Mouse (Mus musculus) liver, adult 2 months (tissue): Measurements from ENCODE around the gene Vmn1r191. TPM values are rescaled to one million over a fixed set of nuclear protein-coding genes. Genes with fewer than 3 reads are reported as not detected.
"Not testable (repeated sequence)": the region's sequence is repeated elsewhere in the genome, so short reads cannot be mapped to it uniquely, and the experiment has no call there.

Experiments
- DNase-seq: peaks from one replicate; pipeline ENCODE4 v3.0.0-alpha.2; 2011; ENCODE audit warnings: low read depth, low spot score; ENCODE audit errors: extremely low read depth
- H3K27ac ChIP-seq: fragments of 200-500 bp; replicated peaks from 2 replicates; pipeline ENCODE4 v1.5.1; 2012; ENCODE audit warnings: low read depth, mild to moderate bottlenecking, control low read depth, inconsistent platforms, low read length; ENCODE audit not compliant: insufficient read depth
- H3K27me3 ChIP-seq: fragments of 200-500 bp; 2 replicates; pipeline ENCODE4 v1.6.1; 2012; ENCODE audit warnings: mild to moderate bottlenecking, moderate library complexity, low read length, inconsistent platforms; ENCODE audit not compliant: control insufficient read depth, insufficient read depth
- H3K36me3 ChIP-seq: fragments of 200-500 bp; 2 replicates; pipeline ENCODE4 v1.6.1; 2012; ENCODE audit warnings: low read length, inconsistent platforms; ENCODE audit not compliant: control insufficient read depth, insufficient read depth
- H3K4me1 ChIP-seq: fragments of 200-500 bp; 2 replicates; pipeline ENCODE4 v1.6.1; 2011; ENCODE audit warnings: low read length; ENCODE audit not compliant: control insufficient read depth, insufficient read depth
- H3K4me3 ChIP-seq: fragments of 200-500 bp; 2 replicates; pipeline ENCODE4 v1.5.1; 2011; ENCODE audit warnings: low read depth, mild to moderate bottlenecking, control low read depth, low read length, moderate library complexity; ENCODE audit not compliant: insufficient read depth
- H3K79me2 ChIP-seq: fragments of 200-500 bp; 2 replicates; pipeline ENCODE4 v1.6.1; 2012; ENCODE audit warnings: inconsistent platforms, mild to moderate bottlenecking, low read length, moderate library complexity; ENCODE audit not compliant: control insufficient read depth, insufficient read depth
- H3K9ac ChIP-seq: fragments of 200-500 bp; 2 replicates; pipeline ENCODE4 v1.6.1; 2012; ENCODE audit warnings: low read depth, mild to moderate bottlenecking, control low read depth, inconsistent platforms, low read length
- CTCF ChIP-seq: fragments of 200-500 bp; IDR thresholded peaks from 2 replicates; pipeline ENCODE4 v1.5.1; 2011; ENCODE audit warnings: low read depth, low read length, control low read depth
- POLR2A ChIP-seq: fragments of 200-500 bp; IDR thresholded peaks from 2 replicates; pipeline ENCODE4 v1.6.1; 2011; ENCODE audit warnings: low read length, control low read depth; ENCODE audit not compliant: insufficient read depth; ENCODE audit errors: extremely low read depth
- WGBS: fragments of 180-500 bp; shearing (Covaris S2); methylation state at CpG from one replicate; pipeline ENCODE4 v1.1.7; 2018; 5-methylcytosine and 5-hydroxymethylcytosine counted together
- polyA plus RNA-seq: library from polyadenylated mRNA; depleted of rRNA; stranded (reverse); fragments of >200 nt; gene quantifications from 2 replicates; pipeline ENCODE4 v1.2.3, GENCODE M21; 2012; rRNA removed
- total RNA-seq: library from RNA; depleted of rRNA; stranded (reverse); fragments of >200 nt; gene quantifications from 2 replicates; pipeline ENCODE4 v1.2.3, GENCODE M21; 2014; rRNA removed

The Vmn1r191 gene
- not detected in 2 replicates for total RNA-seq
- not detected in 2 replicates for polyA plus RNA-seq

GRCm38 (mm10) chr13:22183869-22184268 lies at the start of gene Vmn1r191:
Vmn1r191 (minus strand) TSS chr13:22183969.
- H3K9ac ChIP-seq: no peak within 1 kb of the TSS
- WGBS: 80% methylated on average over 1 of the region's 1 CpGs
- no peaks in the 10 kb centered on the region for H3K36me3 ChIP-seq
- no peak for DNase-seq
- H3K79me2 ChIP-seq: no peaks in the 10 kb centered on the region
- no peaks in the 10 kb centered on the region for H3K4me1 ChIP-seq
- TF ChIP-seq CTCF (no peak), POLR2A (no peak)
- H3K4me3 ChIP-seq: no peak within 1 kb of the TSS
- H3K27ac ChIP-seq: no peak within 1 kb of the TSS
- H3K27me3 ChIP-seq: no peaks in the 10 kb centered on the region

GRCm38 (mm10) chr13:22223060-22223459 lies 39.3 kb upstream of the Vmn1r191 start, which contains the start of gene Vmn1r193:
Vmn1r193 (minus strand) TSS chr13:22223160.
- not testable (repeated sequence) for H3K27me3 ChIP-seq, H3K4me3 ChIP-seq, DNase-seq, H3K27ac ChIP-seq, H3K79me2 ChIP-seq, H3K4me1 ChIP-seq, H3K36me3 ChIP-seq, H3K9ac ChIP-seq
- WGBS: 73% methylated on average over 1 of the region's 1 CpGs

GRCm38 (mm10) chr13:22192756-22193155 lies 9.0 kb upstream of the Vmn1r191 start:
- DNase-seq: not testable (repeated sequence)

GRCm38 (mm10) chr13:22191041-22191440 lies 7.3 kb upstream of the Vmn1r191 start, which contains the start of gene Vmn1r192:
Vmn1r192 (minus strand) TSS chr13:22191141.
- H3K4me3 ChIP-seq: no peak within 1 kb of the TSS
- no peaks in the 10 kb centered on the region for H3K27me3 ChIP-seq
- no peak within 1 kb of the TSS for H3K9ac ChIP-seq
- DNase-seq: no peak
- H3K4me1 ChIP-seq: peaks cover 4% of the 10 kb centered on the region; the same call in 1 of the 2 replicates
- no peak within 1 kb of the TSS for H3K27ac ChIP-seq
- TF ChIP-seq CTCF: no peak
- no peak for TF ChIP-seq POLR2A
- no peaks in the 10 kb centered on the region for H3K79me2 ChIP-seq
- no peaks in the 10 kb centered on the region for H3K36me3 ChIP-seq

More at GRCm38 (mm10) chr13:22192756-22193155, 9.0 kb upstream of the Vmn1r191 start:
- H3K36me3 ChIP-seq, H3K4me3 ChIP-seq, H3K79me2 ChIP-seq, H3K27ac ChIP-seq, H3K9ac ChIP-seq, H3K4me1 ChIP-seq, H3K27me3 ChIP-seq: not testable (repeated sequence)
- 84% methylated on average over 3 of the region's 3 CpGs for WGBS

GRCm38 (mm10) chr13:22190385-22190784 lies 6.6 kb upstream of the Vmn1r191 start:
- TF ChIP-seq POLR2A (no peak), CTCF (no peak)
- Histone ChIP-seq H3K9ac (no peak overlapping the region), H3K27ac (no peak overlapping the region), H3K79me2 (no peaks in the 10 kb centered on the region), H3K4me1 (peaks cover 4% of the 10 kb centered on the region; the same call in 1 of the 2 replicates), H3K36me3 (no peaks in the 10 kb centered on the region), H3K4me3 (no peak overlapping the region), H3K27me3 (no peaks in the 10 kb centered on the region)
- no peak for DNase-seq
- 75% methylated on average over 2 of the region's 2 CpGs for WGBS

- Histone ChIP-seq H3K9ac (no peak overlapping the region), H3K4me1 (peaks cover 4% of the 10 kb centered on the region; the same call in 1 of the 2 replicates), H3K27me3 (no peaks in the 10 kb centered on the region), H3K79me2 (no peaks in the 10 kb centered on the region), H3K4me3 (no peak overlapping the region), H3K27ac (no peak overlapping the region), H3K36me3 (no peaks in the 10 kb centered on the region)
- no peak for TF ChIP-seq POLR2A
- TF ChIP-seq CTCF: no peak
- WGBS: 22% methylated on average over 2 of the region's 2 CpGs
- DNase-seq: peak; percentile 63
Observed at GRCm38 (mm10) chr13:22189313-22189712, 5.5 kb upstream of the Vmn1r191 start.
